Mouse (Mus musculus): ENCODE results near the gene Sorcs2.

- TF ChIP-seq POLR2A (IDR thresholded peaks at IDR 0.05; ENCODE audit: insufficient read depth, low read depth, low read length): no peak
- no peak for TF ChIP-seq CTCF (IDR thresholded peaks at IDR 0.05; ENCODE audit: insufficient read depth, low read depth, low read length)
These were observed 39.8 kb downstream of the Sorcs2 start for GRCm38 (mm10) chr5:36358161-36358560.

Data from olfactory bulb, adult 2 months (tissue).